Mouse (Mus musculus): ENCODE measurements at regions not wholly inside any gene's neighbourhood (a gene's known extent, or its start where the extent isn't known, plus 50 kb on each side); places are given as distances from the start of the nearest gene placed in this dataset.

- no peak for DNase-seq
These were observed 194.9 kb upstream of the Gm21798 start for GRCm38 (mm10) chr15:64622591-64622990.

DNA sequence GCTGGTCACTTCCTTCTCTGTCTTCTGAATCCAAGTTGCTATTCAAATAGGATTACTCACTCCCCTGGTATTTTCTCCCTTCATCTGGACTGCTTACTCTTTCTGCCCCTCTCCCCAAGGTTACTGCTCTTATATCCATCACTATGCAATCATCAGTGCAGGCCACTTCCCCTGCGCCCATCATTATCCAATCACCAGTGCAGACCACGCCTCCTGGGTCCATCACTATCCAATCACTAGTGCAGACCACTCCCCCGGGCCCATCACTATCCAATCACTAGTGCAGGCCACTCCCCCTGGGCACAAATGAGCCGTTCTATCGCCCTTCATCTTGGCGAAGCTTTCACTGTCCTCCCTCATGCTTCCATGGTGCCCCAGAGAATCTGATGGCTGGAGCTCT, 191.1 kb upstream of the Gm21798 start:
- peak; percentile 4 for DNase-seq

DNA sequence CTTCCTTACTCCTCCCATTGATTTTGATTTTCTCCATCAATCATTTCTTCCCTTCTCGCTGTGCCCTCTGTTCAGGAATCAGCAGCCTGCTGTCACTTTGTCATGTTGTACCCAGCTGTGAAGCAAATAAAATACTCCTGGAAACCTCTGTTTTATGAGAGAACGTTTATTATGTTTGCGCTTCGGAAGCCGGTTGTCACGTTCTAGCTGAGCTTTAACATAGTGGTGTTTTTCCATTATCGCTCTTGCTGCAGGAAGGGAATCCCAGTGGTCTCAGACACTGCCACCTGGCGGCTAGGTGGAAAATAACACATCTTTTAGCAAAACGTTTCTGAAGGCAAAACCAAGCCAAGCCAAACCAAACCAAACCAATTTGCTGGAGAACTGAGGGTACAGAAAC, 190.2 kb upstream of the Gm21798 start:
- peak; percentile 74 for DNase-seq
